Mouse (Mus musculus): Measurements from ENCODE around the gene Gm10837.

The Gm10837 gene

GRCm38 (mm10) chr14:122464763-122465741, 25.3 kb upstream of the Gm10837 start, which contains the start of gene Zic5:
Gene Zic5 (minus strand): TSS chr14:122465677.
- DNase-seq = peak; percentile 47

GRCm38 (mm10) chr14:122465931-122466490, 24.4 kb upstream of the Gm10837 start:
- DNase-seq = no peak

GRCm38 (mm10) chr14:122466756-122467362, 23.5 kb upstream of the Gm10837 start:
- no peak for DNase-seq

GRCm38 (mm10) chr14:122467926-122468841, 22.2 kb upstream of the Gm10837 start:
- peak; percentile 8 for DNase-seq

- peak; percentile 10 for DNase-seq
Measured at GRCm38 (mm10) chr14:122468971-122469755, 21.2 kb upstream of the Gm10837 start.

GRCm38 (mm10) chr14:122471449-122472085, 18.8 kb upstream of the Gm10837 start:
- DNase-seq = peak; percentile 4

- peak; percentile 3 for DNase-seq
Measured at GRCm38 (mm10) chr14:122472161-122472560, 18.2 kb upstream of the Gm10837 start.

GRCm38 (mm10) chr14:122472647-122473046, 17.7 kb upstream of the Gm10837 start:
- no peak for DNase-seq

GRCm38 (mm10) chr14:122473211-122473751, 17.1 kb upstream of the Gm10837 start:
- peak; percentile 4 for DNase-seq

GRCm38 (mm10) chr14:122474041-122474890, 16.1 kb upstream of the Gm10837 start:
- peak; percentile 40 for DNase-seq

- DNase-seq = peak; percentile 60
Measured at GRCm38 (mm10) chr14:122474891-122475556, 15.4 kb upstream of the Gm10837 start, which contains the start of gene Zic2. Gene Zic2 (plus strand): TSS chr14:122475435.

- peak; percentile 38 for DNase-seq
Measured at GRCm38 (mm10) chr14:122475557-122476040, 14.8 kb upstream of the Gm10837 start.

GRCm38 (mm10) chr14:122476041-122476821, 14.2 kb upstream of the Gm10837 start:
- DNase-seq = peak; percentile 38

- DNase-seq = no peak
Measured at GRCm38 (mm10) chr14:122476822-122477215, 13.6 kb upstream of the Gm10837 start.

- DNase-seq = no peak
Measured at GRCm38 (mm10) chr14:122477261-122477671, 13.1 kb upstream of the Gm10837 start.

GRCm38 (mm10) chr14:122477971-122478573, 12.3 kb upstream of the Gm10837 start:
- no peak for DNase-seq

GRCm38 (mm10) chr14:122478574-122479011, 11.8 kb upstream of the Gm10837 start:
- no peak for DNase-seq

All from right cerebral cortex, postnatal 25 days (tissue).